Mouse (Mus musculus) small intestine, adult 2 months (tissue): ENCODE measurements at regions not wholly inside any gene's neighbourhood (a gene's known extent, or its start where the extent isn't known, plus 50 kb on each side); places are given as distances from the start of the nearest gene placed in this dataset.

Experiments
- CTCF ChIP-seq: fragments of 200-500 bp; IDR thresholded peaks from 2 replicates; pipeline ENCODE4 v1.5.1; 2012; ENCODE audit warnings: low read depth, mild to moderate bottlenecking, control low read depth, inconsistent platforms, low read length, moderate library complexity, mixed read lengths; ENCODE audit not compliant: insufficient replicate concordance, insufficient read length; ENCODE audit errors: extremely low read depth
- POLR2A ChIP-seq: fragments of 200-500 bp; IDR thresholded peaks from 2 replicates; pipeline ENCODE4 v1.6.1; 2012; ENCODE audit warnings: low read depth, mild to moderate bottlenecking, control low read depth, inconsistent platforms, low read length, moderate library complexity

- no peak for TF ChIP-seq CTCF
- TF ChIP-seq POLR2A, result no peak
Measured at GRCm38 (mm10) chr1:73479349-73479920, 463.7 kb upstream of the Tnp1 start.
